23 mouse cellular contexts compared by ENCODE assay signal in genomic region chr3:101490515-101490914, GRCm38 (mm10).
DNase-seq lines count a peak whose midpoint lies in the region; ATAC-seq and TF ChIP-seq lines count a peak whose summit lies in the region.
"Had no signal": no experiment of that assay in that cellular context is flagged by ENCODE, and none has a peak within 500 bp of the region (broad histone marks: within the 10 kb centered on the region; RNA-seq: fewer than 3 reads in every experiment).

No protein-coding gene starts in this region.

- WGBS in embryonic facial prominence, embryonic 14.5 days, result 79% methylated on average over 9 of the region's 9 CpGs
- WGBS in embryonic facial prominence, embryonic 10.5 days, result 89% methylated on average over 9 of the region's 9 CpGs
- WGBS in forebrain, postnatal 0 days, result 65% methylated on average over 9 of the region's 9 CpGs
- 75% methylated on average over 9 of the region's 9 CpGs for WGBS in forebrain, embryonic 15.5 days

- no peak overlapping the region for H3K27ac ChIP-seq in embryonic facial prominence, embryonic 14.5 days (replicated peaks; ENCODE audit: low read depth, low read length)
- H3K27ac ChIP-seq in embryonic facial prominence, embryonic 10.5 days (replicated peaks), result no peak overlapping the region
- peak overlapping the region; percentile 54; the same call in 1 of the 2 replicates for H3K27ac ChIP-seq in forebrain, postnatal 0 days (ENCODE audit: low read depth, low read length)
- H3K27ac ChIP-seq in forebrain, embryonic 15.5 days (replicated peaks), result no peak overlapping the region
- H3K27ac ChIP-seq: embryonic facial prominence, embryonic 13.5 days; forebrain, embryonic 13.5 days had no signal

- H3K27me3 ChIP-seq in embryonic facial prominence, embryonic 14.5 days (replicated peaks; ENCODE audit: control insufficient read depth, insufficient read depth, low read length), result no peaks in the 10 kb centered on the region
- no peaks in the 10 kb centered on the region; the same call in 1 of the 2 replicates for H3K27me3 ChIP-seq in embryonic facial prominence, embryonic 10.5 days (replicated peaks; ENCODE audit: low read depth, poor library complexity, severe bottlenecking)
- H3K27me3 ChIP-seq in forebrain, postnatal 0 days (ENCODE audit: insufficient read depth, low read length), result no peaks in the 10 kb centered on the region
- no peaks in the 10 kb centered on the region for H3K27me3 ChIP-seq in forebrain, embryonic 15.5 days
- H3K27me3 ChIP-seq: embryonic facial prominence, embryonic 13.5 days; forebrain, embryonic 13.5 days; Patski had no signal

- H3K4me3 ChIP-seq in embryonic facial prominence, embryonic 14.5 days (ENCODE audit: low read depth, low read length), result no peak overlapping the region
- no peak overlapping the region for H3K4me3 ChIP-seq in embryonic facial prominence, embryonic 10.5 days
- H3K4me3 ChIP-seq in forebrain, postnatal 0 days (ENCODE audit: low read depth, low read length), result no peak overlapping the region
- H3K4me3 ChIP-seq in forebrain, embryonic 15.5 days, result no peak overlapping the region
- H3K4me3 ChIP-seq: embryonic facial prominence, embryonic 13.5 days; forebrain, embryonic 13.5 days had no signal

- peak; percentile 21 for DNase-seq in embryonic facial prominence, embryonic 14.5 days (ENCODE audit: low spot score)
- no peak for DNase-seq in embryonic facial prominence, embryonic 10.5 days (ENCODE audit: low spot score)
- DNase-seq in forebrain, postnatal 0 days, result no peak
- DNase-seq in brain, adult 2 months (ENCODE audit: low read depth, low spot score), result peak; percentile 56
- no peak for DNase-seq in embryo, embryonic 9.5 days (ENCODE audit: extremely low spot score)
- DNase-seq: adrenal gland, adult 8-10 months; adrenal gland, postnatal 14 days; adrenal gland, postnatal 36 days; B cell, adult 2 months; cerebellum, adult 11 months; cerebellum, adult 18-20 months; cerebellum, adult 8-10 months; cerebellum, adult 9-11 months; cerebellum, postnatal 14 days; cerebellum, postnatal 36 days; embryo, embryonic 11 days had no signal

- ATAC-seq in embryonic facial prominence, embryonic 14.5 days (ENCODE audit: low read depth), result no peak
- ATAC-seq in forebrain, postnatal 0 days, result peak; percentile 75
- no peak for ATAC-seq in forebrain, embryonic 15.5 days (replicated peaks)
- ATAC-seq: activated CD4-positive, CD25-positive, alpha-beta regulatory T cell, adult 4 months; CD4-positive, CD25-positive, alpha-beta regulatory T cell, adult 4 months; forebrain, embryonic 13.5 days; Patski had no signal

- no peaks in the 10 kb centered on the region for H3K9me3 ChIP-seq in embryonic facial prominence, embryonic 14.5 days (ENCODE audit: control insufficient read depth, low read length)
- H3K9me3 ChIP-seq in embryonic facial prominence, embryonic 10.5 days, result no peaks in the 10 kb centered on the region
- no peaks in the 10 kb centered on the region for H3K9me3 ChIP-seq in forebrain, postnatal 0 days (ENCODE audit: low read length)
- no peaks in the 10 kb centered on the region for H3K9me3 ChIP-seq in forebrain, embryonic 15.5 days
- H3K9me3 ChIP-seq: embryonic facial prominence, embryonic 13.5 days; forebrain, embryonic 13.5 days; G1E had no signal

- no peak overlapping the region for H3K9ac ChIP-seq in embryonic facial prominence, embryonic 14.5 days (ENCODE audit: low read depth, low read length)
- no peak overlapping the region for H3K9ac ChIP-seq in forebrain, postnatal 0 days
- no peak overlapping the region for H3K9ac ChIP-seq in forebrain, embryonic 15.5 days (replicated peaks)
- H3K9ac ChIP-seq: embryonic facial prominence, embryonic 13.5 days; forebrain, embryonic 13.5 days had no signal

- no peaks in the 10 kb centered on the region for H3K4me1 ChIP-seq in embryonic facial prominence, embryonic 14.5 days (ENCODE audit: control insufficient read depth, insufficient read depth, low read length)
- peaks cover 4% of the 10 kb centered on the region for H3K4me1 ChIP-seq in embryonic facial prominence, embryonic 10.5 days
- no peaks in the 10 kb centered on the region for H3K4me1 ChIP-seq in forebrain, postnatal 0 days (ENCODE audit: insufficient read depth)
- no peaks in the 10 kb centered on the region for H3K4me1 ChIP-seq in forebrain, embryonic 15.5 days

- TF ChIP-seq CTCF in forebrain, postnatal 0 days (IDR thresholded peaks at IDR 0.05; ENCODE audit: low read depth), result no peak

- no peaks in the 10 kb centered on the region for H3K36me3 ChIP-seq in embryonic facial prominence, embryonic 14.5 days (ENCODE audit: control insufficient read depth, insufficient read depth, low read length)
- H3K36me3 ChIP-seq in embryonic facial prominence, embryonic 10.5 days (replicated peaks), result no peaks in the 10 kb centered on the region
- no peaks in the 10 kb centered on the region for H3K36me3 ChIP-seq in forebrain, postnatal 0 days (ENCODE audit: insufficient read depth)
- H3K36me3 ChIP-seq in forebrain, embryonic 15.5 days, result no peaks in the 10 kb centered on the region
- H3K36me3 ChIP-seq: embryonic facial prominence, embryonic 13.5 days; G1E had no signal

- no peak overlapping the region for H3K4me2 ChIP-seq in embryonic facial prominence, embryonic 14.5 days (ENCODE audit: low read depth, low read length)
- H3K4me2 ChIP-seq in forebrain, postnatal 0 days (ENCODE audit: low read depth), result no peak overlapping the region
- no peak overlapping the region for H3K4me2 ChIP-seq in forebrain, embryonic 15.5 days (replicated peaks)
- H3K4me2 ChIP-seq: embryonic facial prominence, embryonic 13.5 days; forebrain, embryonic 13.5 days had no signal

Comparison
In these comparisons a context has a peak if more than half of its experiments do, and no peak if none do; other contexts are left out.
1. DNase-seq: peak in embryonic facial prominence, embryonic 14.5 days (single experiment) and brain, adult 2 months (single experiment); none in embryonic facial prominence, embryonic 10.5 days (single experiment), forebrain, postnatal 0 days (single experiment) and embryo, embryonic 9.5 days (single experiment).